Mouse (Mus musculus) testis, adult 2 months (tissue): Measurements from ENCODE around the gene Angptl6. TPM values are rescaled to one million over a fixed set of nuclear protein-coding genes. Genes with fewer than 3 reads are reported as not detected.

Source experiments
- H3K27ac ChIP-seq: fragments of 200-500 bp; 2 replicates; pipeline ENCODE4 v1.5.1; 2012; ENCODE audit warnings: low read depth, low read length; ENCODE audit not compliant: control insufficient read depth, insufficient read depth
- H3K27me3 ChIP-seq: fragments of 200-500 bp; 2 replicates; pipeline ENCODE4 v1.6.1; 2012; ENCODE audit warnings: mild to moderate bottlenecking, low read length, moderate library complexity; ENCODE audit not compliant: control insufficient read depth, insufficient read depth
- H3K36me3 ChIP-seq: fragments of 200-500 bp; 2 replicates; pipeline ENCODE4 v1.6.1; 2012; ENCODE audit warnings: mild to moderate bottlenecking, low read length; ENCODE audit not compliant: control insufficient read depth, insufficient read depth
- H3K4me1 ChIP-seq: fragments of 200-500 bp; 2 replicates; pipeline ENCODE4 v1.6.1; 2012; ENCODE audit warnings: low read length; ENCODE audit not compliant: control insufficient read depth, insufficient read depth
- H3K4me3 ChIP-seq: fragments of 200-500 bp; 2 replicates; pipeline ENCODE4 v1.5.1; 2012; ENCODE audit warnings: low read depth, mild to moderate bottlenecking, low read length, moderate library complexity, mixed read lengths; ENCODE audit not compliant: control insufficient read depth
- CTCF ChIP-seq: fragments of 200-500 bp; IDR thresholded peaks from 2 replicates; pipeline ENCODE4 v1.5.1; 2012; ENCODE audit warnings: low read depth, mild to moderate bottlenecking, inconsistent platforms, low read length, moderate library complexity; ENCODE audit not compliant: control insufficient read depth, insufficient read depth, insufficient replicate concordance
- POLR2A ChIP-seq: fragments of 200-500 bp; IDR thresholded peaks from 2 replicates; pipeline ENCODE4 v1.6.1; 2012; ENCODE audit warnings: low read depth, mild to moderate bottlenecking, inconsistent platforms, low read length, moderate library complexity; ENCODE audit not compliant: control insufficient read depth
- polyA plus RNA-seq: library from polyadenylated mRNA; depleted of rRNA; stranded (reverse); fragments of >200 nt; gene quantifications from 2 replicates; pipeline ENCODE4 v1.2.3, GENCODE M21; 2012

Gene Angptl6
- polyA plus RNA-seq, 1 experiment = 0.88 TPM

- Histone ChIP-seq H3K27ac (no peak overlapping the region), H3K36me3 (no peaks in the 10 kb centered on the region), H3K4me1 (peaks cover 7% of the 10 kb centered on the region), H3K4me3 (no peak overlapping the region), H3K27me3 (no peaks in the 10 kb centered on the region)
- TF ChIP-seq POLR2A = no peak
- TF ChIP-seq CTCF = no peak
Observed at GRCm38 (mm10) chr9:20870211-20871173, 9.0 kb downstream of the Angptl6 start.

GRCm38 (mm10) chr9:20869246-20869645 is 10.3 kb downstream of the Angptl6 start:
- Histone ChIP-seq H3K27ac (no peak overlapping the region), H3K36me3 (no peaks in the 10 kb centered on the region), H3K4me3 (no peak overlapping the region), H3K27me3 (no peaks in the 10 kb centered on the region), H3K4me1 (peaks cover 7% of the 10 kb centered on the region)
- no peak for TF ChIP-seq CTCF
- TF ChIP-seq POLR2A = no peak

- no peaks in the 10 kb centered on the region for H3K27me3 ChIP-seq
Observed at GRCm38 (mm10) chr9:20868448-20869001, 11.0 kb downstream of the Angptl6 start, which contains the start of gene A230050P20Rik. A230050P20Rik (plus strand) TSS chr9:20868642.

GRCm38 (mm10) chr9:20866879-20867278 is 12.6 kb downstream of the Angptl6 start:
- Histone ChIP-seq H3K36me3 (no peaks in the 10 kb centered on the region), H3K4me1 (peaks cover 7% of the 10 kb centered on the region), H3K27me3 (no peaks in the 10 kb centered on the region), H3K27ac (no peak overlapping the region), H3K4me3 (no peak overlapping the region)
- TF ChIP-seq CTCF (no peak), POLR2A (no peak)

More at GRCm38 (mm10) chr9:20868448-20869001, 11.0 kb downstream of the Angptl6 start, which contains the start of gene A230050P20Rik:
- Histone ChIP-seq H3K27ac (no peak within 1 kb of the TSS), H3K36me3 (no peaks in the 10 kb centered on the region), H3K4me3 (peak within 1 kb of the TSS; percentile 71), H3K4me1 (peaks cover 7% of the 10 kb centered on the region)
- no peak for TF ChIP-seq CTCF
- no peak for TF ChIP-seq POLR2A

- TF ChIP-seq CTCF (no peak), POLR2A (no peak)
- Histone ChIP-seq H3K4me1 (no peaks in the 10 kb centered on the region), H3K27me3 (no peaks in the 10 kb centered on the region), H3K4me3 (no peak overlapping the region), H3K36me3 (no peaks in the 10 kb centered on the region), H3K27ac (no peak overlapping the region)
Observed at GRCm38 (mm10) chr9:20862225-20862624, 17.3 kb downstream of the Angptl6 start.

- Histone ChIP-seq H3K36me3 (no peaks in the 10 kb centered on the region), H3K4me1 (no peaks in the 10 kb centered on the region), H3K4me3 (no peak overlapping the region), H3K27ac (no peak overlapping the region), H3K27me3 (no peaks in the 10 kb centered on the region)
- no peak for TF ChIP-seq POLR2A
- TF ChIP-seq CTCF = no peak
Observed at GRCm38 (mm10) chr9:20861821-20862220, 17.7 kb downstream of the Angptl6 start.

GRCm38 (mm10) chr9:20859926-20860325 is 19.6 kb downstream of the Angptl6 start:
- H3K4me1 ChIP-seq = no peaks in the 10 kb centered on the region
- no peaks in the 10 kb centered on the region for H3K36me3 ChIP-seq
- H3K27me3 ChIP-seq = no peaks in the 10 kb centered on the region
- no peak overlapping the region for H3K4me3 ChIP-seq
- TF ChIP-seq POLR2A = no peak
- no peak for TF ChIP-seq CTCF
- H3K27ac ChIP-seq = no peak overlapping the region
